Mouse (Mus musculus) embryo, embryonic 10.5 days (tissue): ENCODE measurements around the gene H2afb2.

Experiments
- DNase-seq: peaks from one replicate; pipeline ENCODE4 v3.0.0-alpha.2; 2015; ENCODE audit warnings: low spot score

Gene H2afb2

DNA sequence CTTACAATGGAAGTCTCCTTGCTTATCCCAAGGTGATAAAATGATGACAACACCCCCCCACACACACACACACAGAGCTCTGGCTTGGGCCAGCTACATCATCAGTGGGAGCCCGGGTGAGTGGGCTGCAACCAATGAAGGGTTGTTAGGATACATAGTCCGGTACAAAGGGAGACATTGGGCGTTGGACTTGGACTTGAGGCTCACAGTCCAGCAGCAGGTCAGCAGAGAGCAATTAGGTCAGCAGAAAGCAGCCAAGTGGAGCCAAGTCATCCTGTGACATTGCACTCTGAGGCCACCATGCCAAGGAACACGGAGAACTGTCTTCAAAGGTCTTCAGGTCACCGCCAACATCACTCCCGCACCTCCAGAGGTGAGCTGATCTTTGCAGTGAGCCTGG, at the start of gene H2afb2:
TSS of gene H2afb2 (plus strand) at position 301 of the 400 bp plus-strand sequence.
- no peak for DNase-seq
